Mouse (Mus musculus): ENCODE measurements around the gene Gtpbp8.

The Gtpbp8 gene

GRCm38 (mm10) chr16:44691561-44692141 is 54.5 kb downstream of the Gtpbp8 start:
- DNase-seq (ENCODE audit: inconsistent age in 2 of 2, low spot score in 1 of 2) = peak; percentile 77 to 92

GRCm38 (mm10) chr16:44691066-44691465 is 55.1 kb downstream of the Gtpbp8 start:
- peak in 1 of 2 experiments; percentile 72 for DNase-seq (ENCODE audit: inconsistent age in 2 of 2, low spot score in 1 of 2)

- peak; percentile 52 to 83 for DNase-seq (ENCODE audit: inconsistent age in 2 of 2, low spot score in 1 of 2)
These were observed 55.7 kb downstream of the Gtpbp8 start for GRCm38 (mm10) chr16:44690501-44690900.

DNA sequence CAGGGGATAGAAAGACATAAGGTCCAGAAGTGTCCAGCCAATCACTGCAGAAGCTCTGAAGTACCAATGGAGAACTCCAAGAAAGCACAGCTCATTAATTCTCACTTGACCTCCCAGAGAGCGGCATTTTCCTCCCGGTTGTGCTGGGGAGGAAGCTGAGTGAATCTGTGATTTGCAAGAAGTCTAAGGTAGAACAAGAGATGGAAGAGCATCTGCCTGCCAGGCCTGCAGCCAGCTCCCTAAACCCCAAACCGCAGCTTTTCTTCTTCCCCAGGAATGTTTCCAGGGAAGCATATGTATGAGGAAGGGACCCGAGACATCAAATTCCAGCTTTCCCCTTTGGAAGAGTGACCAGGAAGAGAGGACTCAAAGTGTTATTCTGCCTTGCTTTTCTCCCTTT is 57.7 kb downstream of the Gtpbp8 start:
- DNase-seq (ENCODE audit: inconsistent age in 2 of 2, low spot score in 1 of 2) = peak in 1 of 2 experiments; percentile 51

DNA sequence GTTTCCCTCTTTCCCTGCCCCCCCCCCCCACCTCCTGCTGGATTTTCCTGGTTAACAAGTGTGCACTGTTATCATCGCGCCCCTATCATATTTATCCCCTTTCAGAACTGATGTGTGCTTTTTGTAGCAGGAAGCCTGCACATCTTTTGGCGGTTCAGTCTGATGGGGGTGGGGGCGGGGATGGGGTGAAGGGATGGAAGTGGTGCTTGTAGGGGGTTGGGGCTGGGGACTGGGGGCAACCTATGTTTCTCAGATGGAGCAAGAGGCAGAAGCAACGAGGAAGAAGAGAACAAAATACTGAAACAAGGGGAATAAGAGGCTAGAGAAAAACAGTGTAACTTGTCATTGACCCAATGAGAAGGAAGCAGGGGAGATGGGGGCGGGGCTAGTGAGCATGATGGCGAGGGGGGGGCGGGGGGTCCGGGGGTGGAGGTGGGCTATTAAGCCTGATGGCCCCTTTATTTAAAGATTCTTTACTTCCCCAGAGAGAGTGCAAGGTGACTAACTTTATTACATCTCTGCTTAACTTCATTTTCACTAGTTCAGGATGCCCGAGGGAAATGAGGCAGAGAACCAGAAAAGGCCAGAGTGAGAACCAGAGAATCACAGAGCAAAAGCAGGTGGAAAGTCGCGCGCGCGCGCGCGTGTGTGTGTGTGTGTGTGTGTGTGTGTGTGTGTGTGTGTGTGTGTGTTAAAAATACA is 58.3 kb downstream of the Gtpbp8 start:
- DNase-seq (ENCODE audit: inconsistent age in 2 of 2, low spot score in 1 of 2) = no peak

- DNase-seq (ENCODE audit: inconsistent age in 2 of 2, low spot score in 1 of 2) = peak in 1 of 2 experiments; percentile 20
These were observed 59.0 kb downstream of the Gtpbp8 start for GRCm38 (mm10) chr16:44686991-44687718.
